Mouse (Mus musculus) urinary bladder, postnatal 14 days (tissue): ENCODE measurements around the gene Ddr1.
A peak's percentile ranks its signal among the peaks of the same experiment; 100 is the strongest.

Experiments
- DNase-seq: peaks from one replicate; pipeline ENCODE4 v3.0.0; 2021; ENCODE audit warnings: low spot score

Gene Ddr1

GRCm38 (mm10) chr17:35691811-35692210 lies 12.6 kb downstream of the Ddr1 start:
- DNase-seq, result no peak

GRCm38 (mm10) chr17:35689936-35690645 lies 14.3 kb downstream of the Ddr1 start:
- no peak for DNase-seq

- no peak for DNase-seq
These were observed 15.9 kb downstream of the Ddr1 start for GRCm38 (mm10) chr17:35688347-35689175.

GRCm38 (mm10) chr17:35685061-35685460 lies 19.4 kb downstream of the Ddr1 start:
- DNase-seq, result no peak

- no peak for DNase-seq
These were observed 22.4 kb downstream of the Ddr1 start for GRCm38 (mm10) chr17:35681986-35682385.

GRCm38 (mm10) chr17:35680591-35680990 lies 23.8 kb downstream of the Ddr1 start:
- DNase-seq, result no peak

GRCm38 (mm10) chr17:35673416-35674035 lies 30.9 kb downstream of the Ddr1 start, which contains the start of gene Gtf2h4:
Gtf2h4 (minus strand) TSS chr17:35673739.
- peak; percentile 90 for DNase-seq

GRCm38 (mm10) chr17:35672527-35672926 lies 31.9 kb downstream of the Ddr1 start:
- no peak for DNase-seq

GRCm38 (mm10) chr17:35671846-35672245 lies 32.6 kb downstream of the Ddr1 start:
- DNase-seq, result no peak

GRCm38 (mm10) chr17:35669731-35670130 lies 34.7 kb downstream of the Ddr1 start:
- no peak for DNase-seq

- peak; percentile 96 for DNase-seq
These were observed 36.9 kb downstream of the Ddr1 start, which contains the start of gene Vars2 for GRCm38 (mm10) chr17:35667334-35668065. Vars2 (minus strand) TSS chr17:35667592.

- DNase-seq, result no peak
These were observed 37.6 kb downstream of the Ddr1 start for GRCm38 (mm10) chr17:35666851-35667256.

GRCm38 (mm10) chr17:35665957-35666515 lies 38.4 kb downstream of the Ddr1 start:
- DNase-seq, result peak; percentile 52

- no peak for DNase-seq
These were observed 51.3 kb downstream of the Ddr1 start for GRCm38 (mm10) chr17:35653086-35653485.

GRCm38 (mm10) chr17:35649429-35649828 lies 55.0 kb downstream of the Ddr1 start:
- no peak for DNase-seq

GRCm38 (mm10) chr17:35643609-35644236 lies 60.7 kb downstream of the Ddr1 start, which contains the start of gene Mucl3:
Mucl3 (minus strand) TSS chr17:35643695.
- DNase-seq, result no peak

- DNase-seq, result no peak
These were observed 65.1 kb downstream of the Ddr1 start for GRCm38 (mm10) chr17:35639352-35639751.

GRCm38 (mm10) chr17:35638475-35639190 lies 65.8 kb downstream of the Ddr1 start:
- DNase-seq, result peak; percentile 74

- DNase-seq, result peak; percentile 55
These were observed 68.1 kb downstream of the Ddr1 start for GRCm38 (mm10) chr17:35636363-35636762.

- DNase-seq, result peak; percentile 75
These were observed 68.7 kb downstream of the Ddr1 start for GRCm38 (mm10) chr17:35635699-35636111.
